Mouse (Mus musculus): ENCODE data around the gene Ankrd39. TPM values are rescaled to one million over a fixed set of nuclear protein-coding genes. Genes with fewer than 3 reads are reported as not detected.

Gene Ankrd39
- polyA plus RNA-seq, 1 experiment from 2014 or later, result 17.8 TPM

GRCm38 (mm10) chr1:36519626-36520025, 27.6 kb downstream of the Ankrd39 start:
- ATAC-seq (ENCODE audit: low FRiP score), result no peak

DNA sequence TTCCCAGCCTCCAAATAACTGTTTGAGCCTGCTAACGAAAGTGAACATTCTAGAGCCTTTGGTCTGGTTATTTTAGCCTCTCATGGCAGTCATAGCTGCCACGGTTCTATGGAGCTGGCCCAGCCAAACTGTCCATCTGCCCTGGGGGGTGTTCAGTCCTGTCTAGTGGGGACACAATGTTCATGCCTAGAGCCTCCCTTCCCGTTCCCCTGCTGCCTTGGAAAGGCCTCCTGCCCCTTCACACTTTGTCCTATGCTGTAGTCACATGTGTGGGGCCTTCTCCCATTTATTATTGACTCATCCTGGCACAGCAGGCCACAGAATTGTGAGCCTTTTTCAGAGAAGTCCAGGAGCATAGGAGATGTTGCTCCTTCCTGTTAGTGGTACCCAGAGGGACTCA, 29.0 kb downstream of the Ankrd39 start:
- H3K36me3 ChIP-seq, result peaks cover 57% of the 10 kb centered on the region
- no peak overlapping the region for H3K4me2 ChIP-seq (replicated peaks)
- H3K9me3 ChIP-seq (replicated peaks), result no peaks in the 10 kb centered on the region
- WGBS, result 89% methylated on average over 3 of the region's 3 CpGs
- H3K9ac ChIP-seq, result no peak overlapping the region
- H3K27ac ChIP-seq, result no peak overlapping the region
- ATAC-seq (ENCODE audit: low FRiP score), result no peak
- H3K4me1 ChIP-seq, result peaks cover 26% of the 10 kb centered on the region
- no peaks in the 10 kb centered on the region for H3K27me3 ChIP-seq
- no peak overlapping the region for H3K4me3 ChIP-seq

More at GRCm38 (mm10) chr1:36519626-36520025, 27.6 kb downstream of the Ankrd39 start:
- Histone ChIP-seq H3K9me3 (replicated peaks) (no peaks in the 10 kb centered on the region), H3K4me1 (peaks cover 14% of the 10 kb centered on the region), H3K36me3 (peaks cover 68% of the 10 kb centered on the region), H3K9ac (no peak overlapping the region), H3K4me3 (no peak overlapping the region), H3K27me3 (no peaks in the 10 kb centered on the region), H3K27ac (no peak overlapping the region), H3K4me2 (replicated peaks) (no peak overlapping the region)
- 84% methylated on average over 11 of the region's 11 CpGs for WGBS

- no peak overlapping the region for H3K9ac ChIP-seq
Observed at GRCm38 (mm10) chr1:36513718-36514117, 33.5 kb downstream of the Ankrd39 start.

DNA sequence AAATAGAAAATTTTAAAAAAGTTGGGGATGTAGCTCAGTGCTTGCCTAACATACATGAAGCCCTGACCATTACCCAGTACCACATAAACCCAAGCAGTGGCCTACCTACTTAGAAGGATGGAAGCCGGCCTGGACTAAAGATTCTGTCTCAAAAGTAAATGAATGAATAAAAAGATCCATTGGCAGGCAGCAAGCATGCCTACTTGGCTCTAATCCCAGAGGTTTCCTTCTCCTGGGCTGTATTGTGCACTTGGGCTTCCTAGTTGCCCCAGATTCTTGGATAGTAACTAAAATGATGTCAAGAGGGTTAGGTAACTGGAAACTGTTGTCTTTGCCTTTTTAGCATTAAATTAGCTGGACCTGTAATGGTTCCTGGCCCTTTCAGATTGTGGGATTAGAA, 33.9 kb downstream of the Ankrd39 start:
- Histone ChIP-seq H3K9ac (peak overlapping the region; percentile 93), H3K27ac (no peak overlapping the region; the same call in 1 of the 2 replicates), H3K4me3 (peak overlapping the region; percentile 96), H3K36me3 (peaks cover 14% of the 10 kb centered on the region), H3K9me3 (replicated peaks) (no peaks in the 10 kb centered on the region), H3K27me3 (no peaks in the 10 kb centered on the region), H3K4me2 (replicated peaks) (peak overlapping the region; percentile 80), H3K4me1 (peaks cover 28% of the 10 kb centered on the region)
- WGBS, result 9% methylated on average over 1 of the region's 1 CpGs
- no peak for ATAC-seq (ENCODE audit: low FRiP score)

More at GRCm38 (mm10) chr1:36513718-36514117, 33.5 kb downstream of the Ankrd39 start:
- Histone ChIP-seq H3K4me3 (peak overlapping the region; percentile 96), H3K9me3 (replicated peaks) (no peaks in the 10 kb centered on the region), H3K27me3 (no peaks in the 10 kb centered on the region), H3K4me2 (replicated peaks) (peak overlapping the region; percentile 80), H3K4me1 (peaks cover 28% of the 10 kb centered on the region), H3K27ac (no peak overlapping the region), H3K36me3 (peaks cover 16% of the 10 kb centered on the region)
- ATAC-seq (ENCODE audit: low FRiP score), result no peak
- WGBS, result 43% methylated on average over 2 of the region's 2 CpGs

GRCm38 (mm10) chr1:36512966-36513280, 34.3 kb downstream of the Ankrd39 start:
- peak overlapping the region; percentile 96 for H3K4me3 ChIP-seq
- H3K27me3 ChIP-seq, result no peaks in the 10 kb centered on the region
- H3K4me2 ChIP-seq (replicated peaks), result peak overlapping the region; percentile 80
- H3K36me3 ChIP-seq, result peaks cover 10% of the 10 kb centered on the region
- ATAC-seq (ENCODE audit: low FRiP score), result no peak
- H3K9me3 ChIP-seq (replicated peaks), result no peaks in the 10 kb centered on the region
- peaks cover 28% of the 10 kb centered on the region for H3K4me1 ChIP-seq
- peak overlapping the region; percentile 99 for H3K27ac ChIP-seq
- H3K9ac ChIP-seq, result peak overlapping the region; percentile 93
- under 1% methylated on average over 16 of the region's 16 CpGs for WGBS

GRCm38 (mm10) chr1:36512089-36512965, 34.9 kb downstream of the Ankrd39 start:
- peak; percentile 76 for ATAC-seq (ENCODE audit: low FRiP score)
- 0% methylated on average over 60 of the region's 126 CpGs for whole genome bisulfite sequencing
- peak overlapping the region; percentile 96 for H3K4me3 ChIP-seq

DNA sequence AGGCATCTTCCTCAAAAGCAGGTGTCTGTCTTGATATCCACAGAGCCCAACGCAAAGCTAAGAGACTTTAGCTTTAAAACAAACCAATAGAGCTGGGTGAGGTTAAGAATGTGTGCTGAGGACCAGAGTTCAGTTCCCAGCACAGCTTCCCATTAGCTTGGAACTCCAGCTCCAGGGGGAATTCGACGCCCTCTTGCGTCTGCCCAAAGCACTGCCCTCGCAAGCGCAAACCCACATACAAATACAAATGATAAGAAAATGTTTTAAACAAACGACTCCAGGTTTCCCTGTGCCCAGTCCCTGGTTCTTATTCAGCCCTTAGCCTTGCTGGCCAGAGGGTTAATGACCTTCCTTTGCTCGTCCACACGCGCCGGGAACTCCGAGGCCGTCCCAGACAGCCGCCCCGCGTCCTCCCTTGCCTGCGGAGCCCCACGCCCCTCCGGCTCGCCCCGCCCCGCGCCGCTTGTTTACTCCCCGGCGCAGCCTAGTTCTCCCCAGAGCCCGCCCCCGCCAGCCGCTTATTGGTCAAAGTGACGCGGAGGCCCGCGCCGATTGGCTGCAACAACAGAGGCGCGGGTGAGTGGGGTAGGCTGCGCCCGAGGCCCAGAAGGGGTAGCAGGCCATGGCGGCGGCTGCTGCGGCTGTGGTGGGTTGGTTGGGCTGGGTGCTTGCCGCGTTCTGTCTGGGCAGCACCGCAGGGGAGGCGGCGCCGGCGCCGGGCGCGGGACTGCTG, 35.8 kb downstream of the Ankrd39 start, which contains the start of gene Cnnm3:
Cnnm3 (plus strand) TSS at position 579 of the 733 bp plus-strand sequence.
- H3K9me3 ChIP-seq (replicated peaks), result no peaks in the 10 kb centered on the region
- H3K27me3 ChIP-seq, result no peaks in the 10 kb centered on the region
- peak; percentile 97 for ATAC-seq (ENCODE audit: low FRiP score)
- H3K36me3 ChIP-seq, result peaks cover 16% of the 10 kb centered on the region
- peak within 1 kb of the TSS; percentile 80 for H3K4me2 ChIP-seq (replicated peaks)
- peak within 1 kb of the TSS; percentile 99 for H3K27ac ChIP-seq
- H3K4me3 ChIP-seq, result peak within 1 kb of the TSS; percentile 96
- WGBS, result 1% methylated on average over 48 of the region's 51 CpGs
- H3K4me1 ChIP-seq, result peaks cover 28% of the 10 kb centered on the region
- H3K9ac ChIP-seq, result peak within 1 kb of the TSS; percentile 93

More at GRCm38 (mm10) chr1:36512089-36512965, 34.9 kb downstream of the Ankrd39 start:
- peak overlapping the region; percentile 99 for H3K27ac ChIP-seq
- no peaks in the 10 kb centered on the region for H3K9me3 ChIP-seq (replicated peaks)
- H3K27me3 ChIP-seq, result no peaks in the 10 kb centered on the region
- H3K36me3 ChIP-seq, result peaks cover 16% of the 10 kb centered on the region
- H3K9ac ChIP-seq, result peak overlapping the region; percentile 93
- H3K4me1 ChIP-seq, result peaks cover 28% of the 10 kb centered on the region
- peak overlapping the region; percentile 80 for H3K4me2 ChIP-seq (replicated peaks)

DNA sequence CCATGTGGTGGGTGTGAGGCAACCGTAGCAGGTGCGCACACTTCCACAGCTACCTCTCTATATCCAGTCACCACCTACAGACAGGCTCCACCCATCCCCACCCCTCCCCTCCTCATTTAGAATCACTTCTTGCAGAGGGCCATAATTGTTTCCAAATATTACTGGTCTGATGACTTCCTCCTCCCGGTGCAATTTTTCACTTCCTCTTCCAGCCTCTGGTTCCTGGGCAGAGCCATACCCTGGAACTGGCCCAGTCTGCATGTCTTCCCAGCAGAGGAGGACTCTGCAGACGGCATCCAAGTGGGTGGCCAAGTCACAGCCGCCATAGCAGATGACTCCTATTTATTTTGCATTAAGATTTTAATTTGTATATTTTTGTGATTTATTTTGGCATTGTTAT, 39.0 kb downstream of the Ankrd39 start:
- Histone ChIP-seq H3K4me2 (replicated peaks) (no peak overlapping the region), H3K4me3 (no peak overlapping the region), H3K27me3 (no peaks in the 10 kb centered on the region), H3K36me3 (peaks cover 18% of the 10 kb centered on the region), H3K9me3 (replicated peaks) (no peaks in the 10 kb centered on the region), H3K4me1 (peaks cover 4% of the 10 kb centered on the region), H3K9ac (no peak overlapping the region), H3K27ac (no peak overlapping the region)
- WGBS, result 88% methylated on average over 5 of the region's 5 CpGs
- ATAC-seq (ENCODE audit: low FRiP score), result no peak

DNA sequence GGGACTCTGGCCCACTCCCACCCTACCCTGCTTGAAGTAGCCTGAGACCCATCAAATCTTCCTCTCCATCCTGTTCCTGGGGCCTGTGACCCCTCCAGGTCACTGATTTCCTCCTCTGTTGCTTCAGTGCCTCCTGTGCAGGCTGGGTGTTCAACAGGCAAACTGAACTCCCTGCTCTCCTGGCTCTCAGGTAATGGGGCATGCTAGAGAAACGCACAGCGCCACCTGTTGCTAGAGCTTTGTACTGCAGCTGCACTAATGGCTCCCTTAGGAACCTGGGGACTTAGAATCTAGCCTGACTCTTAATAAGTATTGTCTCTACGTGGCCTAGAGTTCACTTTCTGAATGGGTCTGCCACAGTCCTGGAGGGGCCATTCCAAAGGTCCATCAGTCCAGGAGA, 46.0 kb downstream of the Ankrd39 start:
- H3K9ac ChIP-seq, result no peak overlapping the region
- no peak overlapping the region for H3K27ac ChIP-seq
- WGBS, result 11% methylated on average over 3 of the region's 3 CpGs
- H3K36me3 ChIP-seq, result peaks cover 26% of the 10 kb centered on the region
- H3K4me1 ChIP-seq, result no peaks in the 10 kb centered on the region
- peak; percentile 61; the same call in 1 of the 2 replicates for ATAC-seq (ENCODE audit: low FRiP score)
- H3K9me3 ChIP-seq (replicated peaks), result no peaks in the 10 kb centered on the region
- H3K4me3 ChIP-seq, result no peak overlapping the region
- H3K4me2 ChIP-seq (replicated peaks), result no peak overlapping the region
- no peaks in the 10 kb centered on the region for H3K27me3 ChIP-seq

- H3K4me3 ChIP-seq, result no peak overlapping the region
- H3K36me3 ChIP-seq, result peaks cover 23% of the 10 kb centered on the region
- no peak overlapping the region for H3K4me2 ChIP-seq (replicated peaks)
- no peak for ATAC-seq (ENCODE audit: low FRiP score)
- no peak overlapping the region for H3K27ac ChIP-seq
- H3K4me1 ChIP-seq, result peaks cover 3% of the 10 kb centered on the region; the same call in 1 of the 2 replicates
- H3K9me3 ChIP-seq (replicated peaks), result no peaks in the 10 kb centered on the region
- H3K27me3 ChIP-seq, result no peaks in the 10 kb centered on the region
- WGBS, result 65% methylated on average over 2 of the region's 2 CpGs
- H3K9ac ChIP-seq, result no peak overlapping the region
Observed at GRCm38 (mm10) chr1:36497312-36497711, 49.9 kb downstream of the Ankrd39 start.

- Histone ChIP-seq H3K4me2 (replicated peaks) (no peak overlapping the region), H3K9me3 (replicated peaks) (no peaks in the 10 kb centered on the region), H3K36me3 (peaks cover 23% of the 10 kb centered on the region), H3K27ac (no peak overlapping the region), H3K27me3 (no peaks in the 10 kb centered on the region), H3K4me3 (no peak overlapping the region), H3K9ac (no peak overlapping the region), H3K4me1 (peaks cover 6% of the 10 kb centered on the region; the same call in 1 of the 2 replicates)
- WGBS, result 69% methylated on average over 2 of the region's 2 CpGs
- no peak for ATAC-seq (ENCODE audit: low FRiP score)
Observed at GRCm38 (mm10) chr1:36496719-36497118, 50.5 kb downstream of the Ankrd39 start.

DNA sequence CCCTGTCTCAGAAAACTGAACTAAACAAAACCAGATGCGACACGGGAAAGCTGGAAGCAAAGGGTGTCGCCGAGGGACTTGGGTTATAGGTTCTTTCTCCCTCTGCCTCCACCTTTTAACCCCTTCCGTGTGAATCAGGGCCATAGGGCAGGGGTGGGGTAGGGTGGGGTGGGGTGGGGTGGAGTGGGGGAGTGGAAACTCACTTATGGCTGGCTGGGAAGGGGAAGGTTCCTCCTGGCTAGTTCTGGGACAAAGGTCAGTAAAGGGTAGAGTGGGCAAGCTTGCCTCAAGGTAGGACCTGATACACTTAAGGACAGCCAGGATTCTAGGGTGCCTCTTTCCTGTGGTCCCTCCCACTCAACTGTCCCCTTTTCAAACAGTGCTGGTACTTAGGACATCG, 53.9 kb downstream of the Ankrd39 start:
- Histone ChIP-seq H3K4me2 (replicated peaks) (no peak overlapping the region), H3K27ac (no peak overlapping the region), H3K9me3 (replicated peaks) (no peaks in the 10 kb centered on the region), H3K27me3 (no peaks in the 10 kb centered on the region), H3K36me3 (peaks cover 3% of the 10 kb centered on the region; the same call in 1 of the 2 replicates), H3K9ac (no peak overlapping the region), H3K4me3 (no peak overlapping the region), H3K4me1 (peaks cover 6% of the 10 kb centered on the region; the same call in 1 of the 2 replicates)
- ATAC-seq (ENCODE audit: low FRiP score), result no peak
- WGBS, result 73% methylated on average over 6 of the region's 6 CpGs
